8 mouse cellular contexts compared by ENCODE assay signal in the genomic region with DNA sequence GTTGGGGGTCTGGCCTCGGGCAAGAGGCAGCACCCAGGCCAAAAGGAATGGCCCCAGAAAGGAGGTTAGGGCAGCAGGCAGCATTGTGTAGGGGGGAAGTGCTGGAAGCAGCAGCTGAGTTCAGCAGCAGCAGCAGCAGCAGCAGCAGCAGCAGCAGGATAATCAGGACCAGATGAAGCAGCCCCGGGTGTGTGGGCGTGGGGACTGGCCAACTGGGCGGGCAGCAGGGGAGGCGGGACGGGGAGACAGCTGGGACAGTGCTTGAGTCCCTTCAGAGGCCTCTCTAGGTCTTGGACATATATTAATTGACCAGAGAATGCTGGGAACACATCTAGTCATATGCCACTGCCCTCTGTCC. TPM values are rescaled to one million over a fixed set of nuclear protein-coding genes. Genes with fewer than 3 reads are reported as not detected.
DNase-seq lines count a peak whose midpoint lies in the region; ATAC-seq and TF ChIP-seq lines count a peak whose summit lies in the region.

No protein-coding gene starts in this region.

- H3K9me3 ChIP-seq in midbrain, embryonic 11.5 days (ENCODE audit: control insufficient read depth, low read length), result no peaks in the 10 kb centered on the region
- no peaks in the 10 kb centered on the region for H3K9me3 ChIP-seq in midbrain, embryonic 14.5 days (ENCODE audit: control insufficient read depth, low read length)
- H3K9me3 ChIP-seq in hindbrain, postnatal 0 days (ENCODE audit: low read length), result no peaks in the 10 kb centered on the region
- H3K9me3 ChIP-seq in liver, embryonic 14.5 days (ENCODE audit: control insufficient read depth, low read length), result no peaks in the 10 kb centered on the region

- no peak for TF ChIP-seq CTCF in hindbrain, postnatal 0 days (IDR thresholded peaks at IDR 0.05; ENCODE audit: low read depth)
- TF ChIP-seq CTCF in liver, embryonic 14.5 days (IDR thresholded peaks at IDR 0.05; ENCODE audit: low read depth), result no peak
- TF ChIP-seq CTCF in small intestine, adult 2 months (IDR thresholded peaks at IDR 0.05; ENCODE audit: extremely low read depth, insufficient read length, insufficient replicate concordance, low read depth, low read length), result no peak

- intact Hi-C loops in gastrocnemius, postnatal 14 days (cut with DNase I; ENCODE audit: low total_unique reads), result no loop called here

- DNase-seq in midbrain, embryonic 11.5 days (ENCODE audit: low spot score, missing footprints), result peak; percentile 87
- no peak for DNase-seq in midbrain, embryonic 14.5 days
- peak; percentile 89 for DNase-seq in gastrocnemius, postnatal 14 days
- DNase-seq in hindbrain, postnatal 0 days (ENCODE audit: low spot score), result no peak
- DNase-seq in liver, embryonic 14.5 days (ENCODE audit: low read depth in 3 of 3, low spot score in 3 of 3), result no peak
- DNase-seq in layer of hippocampus, adult 9-10 months (ENCODE audit: low spot score), result no peak
- DNase-seq in thymus, adult 18-20 months, result no peak

- no peaks in the 10 kb centered on the region for H3K36me3 ChIP-seq in midbrain, embryonic 11.5 days (ENCODE audit: control insufficient read depth, insufficient read depth, low read length)
- no peaks in the 10 kb centered on the region for H3K36me3 ChIP-seq in midbrain, embryonic 14.5 days (ENCODE audit: control insufficient read depth, insufficient read depth, low read length)
- H3K36me3 ChIP-seq in hindbrain, postnatal 0 days (ENCODE audit: insufficient read depth, low read length), result no peaks in the 10 kb centered on the region
- H3K36me3 ChIP-seq in liver, embryonic 14.5 days (replicated peaks; ENCODE audit: control insufficient read depth, insufficient read depth, low read depth), result no peaks in the 10 kb centered on the region
- H3K36me3 ChIP-seq in small intestine, adult 2 months (ENCODE audit: control insufficient read depth, insufficient read depth, low read length), result peaks cover 6% of the 10 kb centered on the region; the same call in 1 of the 2 replicates

- peak overlapping the region; percentile 30 for H3K9ac ChIP-seq in midbrain, embryonic 11.5 days (ENCODE audit: low read length)
- H3K9ac ChIP-seq in midbrain, embryonic 14.5 days (replicated peaks; ENCODE audit: low read length), result no peak overlapping the region
- H3K9ac ChIP-seq in hindbrain, postnatal 0 days (replicated peaks; ENCODE audit: low read length), result no peak overlapping the region
- no peak overlapping the region for H3K9ac ChIP-seq in liver, embryonic 14.5 days (replicated peaks)

- peak overlapping the region; percentile 40; the same call in 1 of the 2 replicates for H3K27ac ChIP-seq in midbrain, embryonic 11.5 days (ENCODE audit: low read depth, low read length)
- H3K27ac ChIP-seq in midbrain, embryonic 14.5 days (replicated peaks; ENCODE audit: low read depth, low read length), result no peak overlapping the region; the same call in 1 of the 2 replicates
- H3K27ac ChIP-seq in hindbrain, postnatal 0 days, result no peak overlapping the region; the same call in 1 of the 2 replicates
- H3K27ac ChIP-seq in liver, embryonic 14.5 days, result no peak overlapping the region
- peak overlapping the region; percentile 27; the same call in 1 of the 2 replicates for H3K27ac ChIP-seq in small intestine, adult 2 months (ENCODE audit: insufficient read depth, low read depth, low read length)

- TF ChIP-seq EP300 in liver, embryonic 14.5 days (IDR thresholded peaks at IDR 0.05; ENCODE audit: low read depth), result no peak

- TF ChIP-seq POLR2A in small intestine, adult 2 months (IDR thresholded peaks at IDR 0.05; ENCODE audit: low read depth, low read length), result no peak

- peak overlapping the region; percentile 22; the same call in 1 of the 2 replicates for H3K4me2 ChIP-seq in midbrain, embryonic 11.5 days
- H3K4me2 ChIP-seq in midbrain, embryonic 14.5 days (ENCODE audit: low read length), result no peak overlapping the region
- no peak overlapping the region for H3K4me2 ChIP-seq in hindbrain, postnatal 0 days (ENCODE audit: low read depth, low read length)
- peak overlapping the region; percentile 27 for H3K4me2 ChIP-seq in liver, embryonic 14.5 days (ENCODE audit: low read depth)

- no peaks in the 10 kb centered on the region; the same call in 1 of the 2 replicates for H3K27me3 ChIP-seq in midbrain, embryonic 11.5 days (ENCODE audit: control insufficient read depth, insufficient read depth, low read length)
- H3K27me3 ChIP-seq in midbrain, embryonic 14.5 days (ENCODE audit: control insufficient read depth, insufficient read depth, low read length), result peaks cover 13% of the 10 kb centered on the region; the same call in 1 of the 2 replicates
- H3K27me3 ChIP-seq in hindbrain, postnatal 0 days (ENCODE audit: insufficient read depth, low read length), result no peaks in the 10 kb centered on the region
- H3K27me3 ChIP-seq in liver, embryonic 14.5 days (ENCODE audit: control insufficient read depth, insufficient read depth, low read length), result no peaks in the 10 kb centered on the region
- no peaks in the 10 kb centered on the region for H3K27me3 ChIP-seq in small intestine, adult 2 months (ENCODE audit: control insufficient read depth, insufficient read depth, low read length)

- no peak overlapping the region for H3K4me3 ChIP-seq in midbrain, embryonic 11.5 days (ENCODE audit: low read depth, low read length)
- no peak overlapping the region for H3K4me3 ChIP-seq in midbrain, embryonic 14.5 days (replicated peaks; ENCODE audit: low read depth, low read length)
- H3K4me3 ChIP-seq in hindbrain, postnatal 0 days (ENCODE audit: low read length), result no peak overlapping the region
- no peak overlapping the region for H3K4me3 ChIP-seq in liver, embryonic 14.5 days (ENCODE audit: insufficient read depth in 1 of 2, low read depth in 2 of 2, low read length in 2 of 2)
- H3K4me3 ChIP-seq in small intestine, adult 2 months (ENCODE audit: low read depth, low read length), result peak overlapping the region; percentile 47

- 45% methylated on average over 6 of the region's 6 CpGs for WGBS in midbrain, embryonic 11.5 days
- 23% methylated on average over 6 of the region's 6 CpGs for WGBS in midbrain, embryonic 14.5 days
- WGBS in hindbrain, postnatal 0 days, result 20% methylated on average over 6 of the region's 6 CpGs
- WGBS in liver, embryonic 14.5 days (ENCODE audit: insufficient replicate concordance), result 31% methylated on average over 6 of the region's 6 CpGs
- 50% methylated on average over 6 of the region's 6 CpGs for WGBS in small intestine, adult 2 months

- ATAC-seq in midbrain, embryonic 11.5 days (ENCODE audit: low FRiP score), result 0 out of 2 replicates have a peak, but pooled peaks have one; percentile 28
- ATAC-seq in midbrain, embryonic 14.5 days (ENCODE audit: low FRiP score, low TSS enrichment), result no peak
- ATAC-seq in hindbrain, postnatal 0 days, result 0 out of 2 replicates have a peak, but pooled peaks have one; percentile 10
- no peak for ATAC-seq in liver, embryonic 14.5 days (ENCODE audit: insufficient read depth)

- H3K4me1 ChIP-seq in midbrain, embryonic 11.5 days (ENCODE audit: control insufficient read depth, insufficient read depth, low read length), result peaks cover 26% of the 10 kb centered on the region
- H3K4me1 ChIP-seq in midbrain, embryonic 14.5 days (ENCODE audit: control insufficient read depth, insufficient read depth, low read length), result peaks cover 19% of the 10 kb centered on the region; the same call in 1 of the 2 replicates
- H3K4me1 ChIP-seq in hindbrain, postnatal 0 days (ENCODE audit: insufficient read depth, low read length), result peaks cover 8% of the 10 kb centered on the region; the same call in 1 of the 2 replicates
- H3K4me1 ChIP-seq in liver, embryonic 14.5 days (replicated peaks; ENCODE audit: control insufficient read depth in 2 of 2, insufficient read depth in 2 of 2, low read length in 1 of 2), result peaks cover under 1 to 5% of the 10 kb centered on the region in 2 experiments; a peak in 3 of 4 replicates
- H3K4me1 ChIP-seq in small intestine, adult 2 months (ENCODE audit: control insufficient read depth, insufficient read depth, insufficient read length, low read length), result peaks cover 16% of the 10 kb centered on the region

RNA-seq across cellular contexts. Expression of a gene that starts 2.4 kb away (rescaled TPM):
- 58.8 and 61.4 TPM in 2 replicates for polyA plus RNA-seq in midbrain, embryonic 11.5 days (2014; fragmentation: Nextera tagmentation; extraction: Ambion mirVana)
- 3.0 and 11.7 TPM in 2 replicates for polyA plus RNA-seq in midbrain, embryonic 14.5 days (2014; fragmentation: Nextera tagmentation; extraction: Ambion mirVana)
- total RNA-seq in gastrocnemius, postnatal 14 days (2021), result 100 to 1,000 TPM; 190 to 251 TPM
- 22.3 and 26.2 TPM in 2 replicates for total RNA-seq in hindbrain, postnatal 0 days (2014; rRNA removed)
- 21.5 and 22.0 TPM in 2 replicates for polyA plus RNA-seq in hindbrain, postnatal 0 days (2015; fragmentation: Nextera tagmentation; extraction: Ambion mirVana)
- polyA plus RNA-seq in liver, embryonic 14.5 days (2012; rRNA removed), result 11.7 and 12.2 TPM in 2 replicates
- polyA plus RNA-seq in liver, embryonic 14.5 days (2014; fragmentation: Nextera tagmentation; extraction: Ambion mirVana), result 11.6 and 12.8 TPM in 2 replicates
- 30.4 and 31.1 TPM in 2 replicates for polyA plus RNA-seq in small intestine, adult 2 months (2012; rRNA removed)

RNA-seq across cellular contexts. Expression of a gene that starts 10.4 kb away (rescaled TPM):
- polyA plus RNA-seq in midbrain, embryonic 11.5 days (2014; fragmentation: Nextera tagmentation; extraction: Ambion mirVana), result 19.0 and 19.8 TPM in 2 replicates
- 67.2 and 83.9 TPM in 2 replicates for polyA plus RNA-seq in midbrain, embryonic 14.5 days (2014; fragmentation: Nextera tagmentation; extraction: Ambion mirVana)
- 10 to 100 TPM; 15.3 to 18.1 TPM for total RNA-seq in gastrocnemius, postnatal 14 days (2021)
- 10.9 and 13.3 TPM in 2 replicates for total RNA-seq in hindbrain, postnatal 0 days (2014; rRNA removed)
- 57.3 and 66.7 TPM in 2 replicates for polyA plus RNA-seq in hindbrain, postnatal 0 days (2015; fragmentation: Nextera tagmentation; extraction: Ambion mirVana)
- 34.9 and 45.5 TPM in 2 replicates for polyA plus RNA-seq in liver, embryonic 14.5 days (2012; rRNA removed)
- 33.8 and 38.4 TPM in 2 replicates for polyA plus RNA-seq in liver, embryonic 14.5 days (2014; fragmentation: Nextera tagmentation; extraction: Ambion mirVana)
- polyA plus RNA-seq in small intestine, adult 2 months (2012; rRNA removed), result 89.7 and 164 TPM in 2 replicates

RNA-seq across cellular contexts. Expression of a gene that starts 17.6 kb away (rescaled TPM):
- polyA plus RNA-seq in midbrain, embryonic 11.5 days (2014; fragmentation: Nextera tagmentation; extraction: Ambion mirVana), result 0.10 and 0.16 TPM in 2 replicates
- 0.09 and 0.18 TPM in 2 replicates for polyA plus RNA-seq in midbrain, embryonic 14.5 days (2014; fragmentation: Nextera tagmentation; extraction: Ambion mirVana)
- under 1 TPM in 1 of 2 experiments, not detected in 1; 0.27 TPM for total RNA-seq in gastrocnemius, postnatal 14 days (2021)
- 0.25 and 0.26 TPM in 2 replicates for total RNA-seq in hindbrain, postnatal 0 days (2014; rRNA removed)
- polyA plus RNA-seq in hindbrain, postnatal 0 days (2015; fragmentation: Nextera tagmentation; extraction: Ambion mirVana), result 0.18 TPM in 1 of 2 replicates, not detected in the other
- polyA plus RNA-seq in liver, embryonic 14.5 days (2012; rRNA removed), result 0.02 and 0.04 TPM in 2 replicates
- 0.05 TPM in 1 of 2 replicates, not detected in the other for polyA plus RNA-seq in liver, embryonic 14.5 days (2014; fragmentation: Nextera tagmentation; extraction: Ambion mirVana)
- polyA plus RNA-seq in small intestine, adult 2 months (2012; rRNA removed), result 0.08 and 0.19 TPM in 2 replicates

RNA-seq across cellular contexts. Expression of a gene that starts 17.7 kb away (rescaled TPM):
- polyA plus RNA-seq in midbrain, embryonic 11.5 days (2014; fragmentation: Nextera tagmentation; extraction: Ambion mirVana), result 27.3 and 28.3 TPM in 2 replicates
- 18.1 and 21.9 TPM in 2 replicates for polyA plus RNA-seq in midbrain, embryonic 14.5 days (2014; fragmentation: Nextera tagmentation; extraction: Ambion mirVana)
- 10 to 100 TPM; 14.8 to 15.3 TPM for total RNA-seq in gastrocnemius, postnatal 14 days (2021)
- total RNA-seq in hindbrain, postnatal 0 days (2014; rRNA removed), result 9.6 and 10.4 TPM in 2 replicates
- polyA plus RNA-seq in hindbrain, postnatal 0 days (2015; fragmentation: Nextera tagmentation; extraction: Ambion mirVana), result 12.3 and 14.6 TPM in 2 replicates
- 13.9 and 16.1 TPM in 2 replicates for polyA plus RNA-seq in liver, embryonic 14.5 days (2012; rRNA removed)
- 21.7 and 23.6 TPM in 2 replicates for polyA plus RNA-seq in liver, embryonic 14.5 days (2014; fragmentation: Nextera tagmentation; extraction: Ambion mirVana)
- 38.4 and 54.1 TPM in 2 replicates for polyA plus RNA-seq in small intestine, adult 2 months (2012; rRNA removed)

RNA-seq across cellular contexts. Expression of a gene that starts 17.8 kb away (rescaled TPM):
- 4.5 and 5.8 TPM in 2 replicates for polyA plus RNA-seq in midbrain, embryonic 11.5 days (2014; fragmentation: Nextera tagmentation; extraction: Ambion mirVana)
- 4.4 and 6.0 TPM in 2 replicates for polyA plus RNA-seq in midbrain, embryonic 14.5 days (2014; fragmentation: Nextera tagmentation; extraction: Ambion mirVana)
- 1 to 10 TPM; 3.0 to 3.6 TPM for total RNA-seq in gastrocnemius, postnatal 14 days (2021)
- total RNA-seq in hindbrain, postnatal 0 days (2014; rRNA removed), result 3.4 and 4.1 TPM in 2 replicates
- 4.1 and 5.3 TPM in 2 replicates for polyA plus RNA-seq in hindbrain, postnatal 0 days (2015; fragmentation: Nextera tagmentation; extraction: Ambion mirVana)
- polyA plus RNA-seq in liver, embryonic 14.5 days (2012; rRNA removed), result 5.5 and 6.0 TPM in 2 replicates
- 3.2 and 3.9 TPM in 2 replicates for polyA plus RNA-seq in liver, embryonic 14.5 days (2014; fragmentation: Nextera tagmentation; extraction: Ambion mirVana)
- polyA plus RNA-seq in small intestine, adult 2 months (2012; rRNA removed), result 19.1 and 29.0 TPM in 2 replicates

Comparison
In these comparisons a context has a peak if more than half of its experiments do, and no peak if none do; other contexts are left out.
1. ATAC-seq: peak in midbrain, embryonic 11.5 days (single experiment) and hindbrain, postnatal 0 days (single experiment); none in midbrain, embryonic 14.5 days (single experiment) and liver, embryonic 14.5 days (single experiment).
2. DNase-seq: peak in midbrain, embryonic 11.5 days (single experiment) and gastrocnemius, postnatal 14 days (single experiment); none in midbrain, embryonic 14.5 days (single experiment), hindbrain, postnatal 0 days (single experiment), liver, embryonic 14.5 days (0 of 3), layer of hippocampus, adult 9-10 months (single experiment) and thymus, adult 18-20 months (0 of 2).
3. H3K27ac ChIP-seq: peak in midbrain, embryonic 11.5 days (single experiment) and small intestine, adult 2 months (single experiment); none in midbrain, embryonic 14.5 days (single experiment), hindbrain, postnatal 0 days (single experiment) and liver, embryonic 14.5 days (single experiment).
4. H3K4me2 ChIP-seq: peak in midbrain, embryonic 11.5 days (single experiment) and liver, embryonic 14.5 days (single experiment); none in midbrain, embryonic 14.5 days (single experiment) and hindbrain, postnatal 0 days (single experiment).